Mouse (Mus musculus): ENCODE results near the gene Shisal2a. TPM values are rescaled to one million over a fixed set of nuclear protein-coding genes. Genes with fewer than 3 reads are reported as not detected.

Shisal2a gene
- polyA plus RNA-seq, 1 experiment from 2014 or later = 1.4 TPM

- no peak overlapping the region for H3K4me3 ChIP-seq
- H3K4me2 ChIP-seq = no peak overlapping the region
- no peak overlapping the region for H3K9ac ChIP-seq
- 23% methylated on average over 8 of the region's 8 CpGs for WGBS
- peaks cover 18% of the 10 kb centered on the region for H3K4me1 ChIP-seq (replicated peaks)
- H3K27me3 ChIP-seq (replicated peaks) = no peaks in the 10 kb centered on the region
- H3K9me3 ChIP-seq (replicated peaks) = no peaks in the 10 kb centered on the region
- H3K36me3 ChIP-seq = no peaks in the 10 kb centered on the region
- ATAC-seq (ENCODE audit: insufficient number of reproducible peaks, low FRiP score) = peak; percentile 33; the same call in 1 of the 2 replicates
- H3K27ac ChIP-seq (ENCODE audit: poor library complexity, severe bottlenecking) = no peak overlapping the region
These were observed 64.2 kb downstream of the Shisal2a start for GRCm38 (mm10) chr4:108318649-108319615.

Other genes with a start within 250 kb of the Shisal2a start
- gene Scp2, start 238.4 kb downstream of the Shisal2a start, polyA plus RNA-seq (2016; fragmentation: Nextera tagmentation; extraction: Ambion mirVana) = 166 and 168 TPM in 2 replicates
- 14.5 and 14.6 TPM in 2 replicates for gene Echdc2, start 217.9 kb downstream of the Shisal2a start, polyA plus RNA-seq (2016; fragmentation: Nextera tagmentation; extraction: Ambion mirVana)
- 0.13 TPM in 1 of 2 replicates, not detected in the other for gene Zyg11a, start 165.3 kb downstream of the Shisal2a start, polyA plus RNA-seq (2016; fragmentation: Nextera tagmentation; extraction: Ambion mirVana)
- gene Zyg11b, start 82.3 kb downstream of the Shisal2a start, polyA plus RNA-seq (2016; fragmentation: Nextera tagmentation; extraction: Ambion mirVana) = 11.0 and 12.1 TPM in 2 replicates
- gene Coa7, start 55.2 kb downstream of the Shisal2a start, polyA plus RNA-seq (2016; fragmentation: Nextera tagmentation; extraction: Ambion mirVana) = 46.6 and 46.8 TPM in 2 replicates
- 66.1 and 67.6 TPM in 2 replicates for gene Gpx7, start 23.6 kb upstream of the Shisal2a start, polyA plus RNA-seq (2016; fragmentation: Nextera tagmentation; extraction: Ambion mirVana)
- 54.4 and 61.2 TPM in 2 replicates for gene Tut4, start 76.1 kb upstream of the Shisal2a start, polyA plus RNA-seq (2016; fragmentation: Nextera tagmentation; extraction: Ambion mirVana)
- gene Prpf38a, start 196.0 kb upstream of the Shisal2a start, polyA plus RNA-seq (2016; fragmentation: Nextera tagmentation; extraction: Ambion mirVana) = 58.3 and 61.2 TPM in 2 replicates
- gene Orc1, start 196.1 kb upstream of the Shisal2a start, polyA plus RNA-seq (2016; fragmentation: Nextera tagmentation; extraction: Ambion mirVana) = 6.2 and 7.2 TPM in 2 replicates
- 18.9 and 19.3 TPM in 2 replicates for gene Cc2d1b, start 236.6 kb upstream of the Shisal2a start, polyA plus RNA-seq (2016; fragmentation: Nextera tagmentation; extraction: Ambion mirVana)